Mouse (Mus musculus): ENCODE data around the gene Gprin1.

Gene Gprin1

DNA sequence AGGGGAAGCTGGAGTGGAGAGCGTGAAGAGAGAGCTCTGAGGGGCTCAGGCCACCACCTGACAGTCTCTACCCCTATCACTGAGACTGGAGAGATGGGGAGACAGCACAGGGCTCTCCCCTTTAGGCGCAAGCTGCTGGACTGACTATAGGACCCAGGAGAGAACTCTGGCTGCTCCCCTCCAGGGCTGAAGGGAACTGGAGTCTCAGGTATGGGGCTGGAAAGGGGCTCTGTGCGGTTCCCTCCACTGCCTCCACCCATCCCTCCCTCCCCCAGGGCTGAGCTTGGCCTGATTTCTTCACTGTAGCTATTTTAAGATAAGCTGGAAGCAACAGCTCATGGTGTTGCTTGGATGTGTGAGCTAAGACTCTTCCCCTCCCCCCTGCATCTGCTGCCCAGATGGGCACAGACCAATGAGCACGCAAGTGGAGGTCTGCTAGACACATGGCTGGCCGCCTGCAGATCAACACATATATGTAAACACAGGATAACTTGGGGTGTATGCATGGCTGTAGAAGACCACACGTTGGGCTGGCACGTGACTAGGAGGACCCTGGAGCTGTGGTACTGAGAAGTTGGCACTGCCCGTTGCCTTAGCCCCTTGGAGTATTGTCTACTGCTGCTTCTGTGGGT is 10.6 kb upstream of the Gprin1 start:
- peak; percentile 42 for DNase-seq (ENCODE audit: low spot score)

DNA sequence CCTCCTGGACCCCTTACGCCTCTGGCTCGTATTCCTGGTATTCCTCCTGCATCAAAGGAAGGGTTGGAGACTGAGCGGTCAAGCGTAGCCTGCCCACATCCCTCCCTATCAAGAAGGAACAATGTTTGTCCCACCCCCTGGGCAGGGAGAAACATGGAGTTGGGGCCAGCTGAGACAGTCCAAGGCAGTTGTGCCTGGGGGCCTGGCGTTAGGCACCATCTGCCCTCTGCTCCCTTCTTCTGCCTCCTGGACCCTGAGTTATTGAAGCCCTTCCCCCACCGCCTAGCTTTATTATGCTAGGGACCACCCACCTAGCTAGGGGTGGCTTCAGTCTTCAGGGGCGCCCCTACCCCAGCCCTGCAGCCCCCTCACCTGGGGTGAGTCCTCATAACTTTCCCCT is 9.8 kb upstream of the Gprin1 start:
- DNase-seq (ENCODE audit: low spot score) = no peak

DNA sequence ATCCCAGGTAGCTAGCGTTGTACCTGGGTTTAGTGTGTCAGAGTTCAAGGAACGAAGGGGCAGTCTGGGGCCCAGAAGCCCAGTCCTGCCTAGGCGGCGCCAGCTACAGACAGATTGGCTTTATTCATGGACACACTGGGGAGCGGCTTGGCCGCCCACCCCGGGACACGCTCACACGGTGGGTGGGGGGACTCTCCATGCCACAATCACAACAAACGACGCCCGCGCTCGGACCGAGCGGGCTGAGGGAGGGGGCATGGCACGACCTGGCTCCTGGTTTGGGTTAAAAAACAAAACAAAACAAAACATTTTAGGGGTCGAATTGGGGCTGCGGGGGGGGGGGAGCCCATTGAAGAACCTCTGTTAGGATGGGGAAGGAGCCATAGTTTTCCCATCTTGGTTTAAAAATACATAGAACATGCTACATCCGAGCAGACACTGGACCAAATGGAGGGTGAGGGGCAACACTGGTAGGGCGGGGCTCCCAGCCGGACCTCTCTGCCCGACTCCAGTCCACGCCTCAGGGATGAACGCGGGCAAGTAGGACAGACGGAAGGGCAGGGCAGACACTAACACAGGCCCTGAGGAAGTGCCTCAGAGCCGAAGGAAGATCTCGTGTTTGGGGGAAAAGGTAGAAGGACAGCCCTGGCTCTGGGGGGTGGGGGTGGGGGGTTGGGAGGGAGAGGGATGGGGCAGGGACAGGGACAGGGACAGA is 9.2 kb upstream of the Gprin1 start:
- no peak for DNase-seq (ENCODE audit: low spot score)

DNA sequence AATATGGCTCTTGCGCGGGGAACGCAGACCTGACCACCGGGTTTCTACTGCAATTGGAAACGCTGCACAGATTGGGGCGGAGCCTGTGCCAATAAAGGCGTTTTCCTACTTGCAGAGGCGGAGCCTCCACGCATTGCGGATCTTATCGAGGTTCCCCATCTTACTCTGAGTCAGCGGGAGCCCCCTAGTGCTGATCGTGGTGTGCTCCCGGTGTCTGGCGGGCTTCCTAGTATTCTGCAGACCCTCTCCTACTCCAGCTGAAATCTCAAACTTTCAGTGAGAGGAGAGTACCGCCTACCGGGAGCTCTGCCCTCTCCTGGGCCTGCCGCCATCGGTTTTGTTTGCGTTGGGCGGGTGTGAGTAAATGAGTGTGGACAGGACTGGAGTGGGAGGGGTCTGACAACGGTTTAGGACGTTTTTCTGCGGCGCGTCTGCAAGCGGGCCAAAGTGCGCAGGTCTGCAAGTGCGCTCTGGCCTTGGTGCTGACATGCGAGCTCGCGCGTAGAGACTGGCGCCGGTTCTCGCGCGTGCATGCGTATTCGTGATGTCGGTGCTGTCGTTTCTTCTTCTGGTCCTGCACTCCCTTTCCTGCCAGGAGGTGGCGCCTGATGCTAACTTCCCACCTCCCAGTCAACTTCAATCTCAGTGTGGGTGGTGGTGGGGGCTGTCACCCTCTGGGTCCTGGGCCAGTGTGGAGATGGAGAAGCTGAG is 8.5 kb upstream of the Gprin1 start:
- DNase-seq (ENCODE audit: low spot score) = peak; percentile 35

DNA sequence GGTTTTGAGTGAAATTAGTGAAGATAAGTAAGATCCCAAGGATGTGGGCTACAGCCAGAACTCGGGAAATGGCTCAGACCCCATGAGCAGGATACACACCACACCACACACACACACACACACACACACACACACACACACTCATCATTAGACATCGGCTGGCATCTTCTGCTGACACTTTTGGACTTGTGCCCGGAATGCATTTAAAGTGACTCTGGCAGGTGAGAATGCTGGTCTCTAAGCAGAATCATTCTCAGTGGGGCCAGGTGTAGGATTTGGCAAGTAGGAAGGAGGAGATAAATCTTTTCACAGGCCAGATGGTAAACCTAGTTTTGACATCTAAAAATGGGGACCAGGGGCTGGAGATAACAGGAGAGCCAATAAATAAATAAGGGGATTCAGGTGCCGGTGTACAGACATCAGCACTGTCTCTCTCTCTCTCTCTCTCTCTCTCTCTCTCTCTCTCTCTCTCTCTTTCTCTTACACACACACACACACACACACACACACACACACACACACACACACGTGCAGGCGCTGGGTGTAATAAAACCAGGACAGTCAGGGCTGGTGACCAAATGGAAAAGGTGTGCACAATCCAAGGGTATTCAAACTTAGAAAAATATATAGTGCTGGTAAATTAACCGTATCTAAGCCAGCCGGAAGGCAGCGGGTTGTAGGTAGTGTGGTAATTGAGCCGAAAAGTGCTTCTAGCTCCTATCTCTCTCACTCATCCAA is 7.6 kb upstream of the Gprin1 start:
- DNase-seq (ENCODE audit: low spot score) = no peak

DNA sequence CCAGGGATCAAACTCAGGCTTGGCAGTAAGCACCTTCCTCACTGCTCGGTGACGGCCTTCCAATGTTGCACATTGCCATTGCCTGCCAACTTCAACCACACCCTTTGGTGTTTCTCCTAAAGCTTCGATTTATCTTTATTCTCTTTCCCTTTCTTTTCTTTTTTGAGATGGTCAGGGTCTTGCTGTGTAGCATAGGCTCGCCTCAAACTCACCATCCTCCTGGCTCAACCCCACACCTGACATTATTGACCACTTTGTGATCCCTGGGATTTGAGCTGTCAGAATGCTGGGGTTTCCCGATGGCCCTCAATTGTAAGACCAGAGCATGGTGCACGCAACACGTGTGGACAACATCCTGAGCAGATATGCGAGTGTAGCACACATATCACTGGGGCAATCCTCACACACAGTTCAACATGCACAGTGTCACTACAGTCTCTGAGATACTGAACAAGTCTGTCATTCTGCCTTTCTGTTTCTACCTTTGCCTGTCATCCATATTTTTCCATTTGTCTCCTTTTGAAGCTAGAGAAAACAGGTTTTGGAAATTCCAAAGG is 6.6 kb upstream of the Gprin1 start:
- no peak for DNase-seq (ENCODE audit: low spot score)

DNA sequence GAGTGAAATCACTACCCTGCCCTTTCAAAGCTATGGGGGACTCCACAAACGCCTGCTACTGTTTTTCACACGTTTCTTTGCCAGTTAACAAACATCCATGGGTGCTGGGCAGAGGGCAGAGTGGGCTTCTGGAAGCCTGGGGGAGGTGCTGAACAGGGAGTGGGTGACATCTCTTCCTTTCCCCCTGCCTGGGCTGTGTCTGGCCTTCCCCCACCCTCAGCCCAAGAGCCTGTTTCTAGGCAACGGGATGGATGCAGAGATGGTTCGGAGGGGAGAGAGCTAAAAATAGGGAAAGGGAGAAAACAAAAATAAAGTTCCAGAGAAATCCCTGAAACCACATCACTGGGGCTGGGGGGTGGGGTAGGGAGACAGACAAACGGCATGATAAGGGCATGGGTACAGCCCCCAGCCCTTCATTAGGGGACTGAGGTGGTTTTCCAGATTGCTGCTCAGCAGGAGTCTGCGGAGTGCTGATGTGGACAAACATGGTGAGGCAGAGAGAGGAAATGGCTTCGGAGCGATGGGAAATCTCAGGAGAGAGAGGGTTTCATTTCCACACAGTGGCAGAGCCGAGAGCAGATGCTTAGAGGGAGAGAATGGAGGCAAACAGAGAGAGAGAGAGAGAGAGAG is 5.6 kb upstream of the Gprin1 start:
- no peak for DNase-seq (ENCODE audit: low spot score)

DNA sequence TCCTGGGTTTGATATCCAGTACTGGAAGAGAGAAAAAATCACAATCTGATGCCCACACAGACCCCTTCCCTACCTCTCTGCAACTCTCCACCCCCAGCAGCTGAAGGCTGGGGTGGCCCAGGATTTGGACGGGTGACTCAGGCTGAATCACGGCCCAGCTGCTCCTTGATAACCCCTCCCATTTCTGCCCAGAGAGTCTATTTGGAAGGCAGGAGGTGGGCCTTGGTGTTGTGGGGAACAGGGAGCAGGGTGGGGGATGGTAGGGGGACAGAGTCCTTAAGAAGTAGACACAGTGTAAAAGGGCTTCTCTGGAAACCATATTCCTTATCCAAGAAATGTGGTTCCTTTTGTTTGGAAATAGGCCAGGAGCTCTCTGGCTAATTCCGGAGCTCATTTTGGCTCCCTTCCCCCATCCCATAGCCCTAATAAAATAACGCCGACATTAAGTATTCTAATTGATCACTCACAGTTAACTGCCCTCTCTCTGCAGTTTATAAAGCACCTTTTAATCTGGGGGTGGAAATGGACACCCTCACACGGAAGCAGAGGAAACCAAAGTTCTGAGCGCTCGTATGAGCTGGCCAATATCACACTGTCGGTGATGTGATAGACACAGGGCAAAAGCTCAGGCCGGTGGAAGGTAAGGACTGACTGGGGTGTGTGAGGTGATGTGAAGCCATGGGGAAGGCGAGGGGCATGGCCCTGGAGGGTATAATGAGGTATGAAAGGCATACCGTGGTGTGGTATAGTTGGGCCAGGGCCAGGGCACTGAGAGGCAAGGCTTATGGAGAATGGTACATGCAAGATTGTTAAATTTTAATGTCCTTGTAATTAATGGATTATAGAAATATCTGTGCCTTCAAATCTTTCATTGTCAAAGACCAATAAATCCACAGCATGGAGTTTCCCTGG is 4.8 kb upstream of the Gprin1 start:
- DNase-seq (ENCODE audit: low spot score) = no peak

DNA sequence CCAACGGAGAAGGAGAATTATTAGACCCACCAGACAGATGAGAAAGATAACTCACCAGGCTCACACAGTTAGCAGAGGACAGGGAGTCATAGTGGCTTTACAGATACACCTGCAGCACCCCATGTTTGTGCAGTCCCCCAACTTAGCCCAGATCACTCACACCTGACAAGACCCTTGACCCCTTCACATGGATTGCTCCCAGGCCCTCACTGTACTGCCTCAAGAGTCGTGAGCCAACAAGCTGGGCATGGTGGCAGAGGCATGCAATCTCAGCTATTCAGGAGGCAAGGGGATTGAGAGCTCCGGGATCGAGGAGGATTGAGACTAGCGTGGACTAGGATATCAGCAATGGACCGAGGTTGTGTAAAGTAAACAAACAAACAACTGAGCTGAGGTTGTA is 4.1 kb upstream of the Gprin1 start:
- DNase-seq (ENCODE audit: low spot score) = no peak

DNA sequence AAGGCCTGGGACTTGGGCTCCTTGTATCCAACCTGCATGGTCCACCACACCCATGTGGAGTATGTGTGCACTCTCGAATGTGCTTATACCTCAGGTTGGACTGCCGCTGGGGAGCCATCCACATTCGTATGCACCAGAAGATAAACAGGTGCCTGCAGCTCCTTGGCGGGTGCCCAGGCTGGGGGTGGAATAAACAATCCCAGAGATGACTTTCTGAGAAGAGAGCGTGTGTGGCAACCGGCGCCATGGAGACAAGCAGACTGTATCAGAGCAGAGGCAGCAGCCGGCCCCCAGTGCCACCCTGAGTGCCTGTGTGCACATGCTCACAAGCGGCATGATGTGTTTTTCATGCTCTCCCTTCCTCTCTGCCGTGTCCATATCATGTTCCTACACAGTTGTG is 3.0 kb upstream of the Gprin1 start:
- no peak for DNase-seq (ENCODE audit: low spot score)

DNA sequence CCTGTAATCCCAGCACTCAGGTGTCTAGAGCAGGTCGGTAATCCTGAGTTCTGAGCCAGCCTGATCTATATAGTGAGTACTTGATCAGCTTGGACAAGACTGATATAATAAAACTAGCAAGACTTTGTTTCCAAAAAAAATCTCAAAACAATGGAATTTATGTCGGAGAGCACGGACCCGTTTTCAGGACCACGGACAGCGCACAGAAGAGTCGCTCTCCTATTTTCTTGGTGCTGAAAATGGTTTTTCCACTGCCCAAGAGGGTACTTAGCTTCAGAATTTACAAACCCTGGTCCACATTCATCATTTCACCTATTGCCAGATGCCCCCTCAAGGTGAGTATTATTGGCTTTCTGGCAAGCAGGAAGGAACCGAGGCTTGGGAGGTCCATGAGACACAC is 1.0 kb upstream of the Gprin1 start:
- peak; percentile 64 for DNase-seq (ENCODE audit: low spot score)

DNA sequence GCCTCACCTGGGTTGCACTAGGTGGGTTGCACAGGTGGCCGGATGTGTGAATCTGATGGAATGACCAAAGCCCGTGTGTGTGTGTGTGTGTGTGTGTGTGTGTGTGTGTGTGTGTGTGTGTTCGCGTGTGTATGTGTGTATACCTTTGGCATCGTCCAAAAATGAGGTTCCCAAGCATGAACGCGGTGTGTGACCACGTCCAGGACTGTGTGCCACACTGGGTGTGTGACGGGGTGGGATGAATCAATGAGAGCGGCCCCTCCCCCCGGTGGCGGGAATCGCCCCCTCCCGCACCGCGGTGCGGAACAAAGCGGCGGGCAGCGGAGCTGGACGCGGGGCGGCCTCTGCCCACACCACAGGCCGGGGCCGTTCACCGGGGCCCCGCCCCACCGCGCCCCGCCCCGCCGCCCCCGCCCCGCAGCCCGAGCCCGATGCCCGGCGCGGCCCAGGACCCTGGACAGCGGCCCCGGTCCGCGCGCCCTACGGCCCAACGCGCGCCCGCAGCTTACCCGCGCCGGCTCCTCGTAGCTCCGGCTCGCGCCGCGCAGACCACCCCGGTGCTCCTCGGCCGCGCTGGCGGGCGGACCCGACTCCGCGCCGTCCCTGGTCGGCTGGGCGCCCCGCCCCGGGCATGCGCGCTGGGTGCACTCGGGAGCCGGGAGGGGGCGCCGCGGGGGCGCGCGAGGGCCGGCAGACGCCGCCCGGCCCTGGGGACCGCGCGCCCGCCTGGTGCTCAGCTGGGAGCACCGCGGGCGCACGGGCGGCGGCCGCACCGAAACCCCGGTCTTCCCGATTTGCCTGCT is 412 bp downstream of the Gprin1 start:
- no peak for DNase-seq (ENCODE audit: low spot score)

DNA sequence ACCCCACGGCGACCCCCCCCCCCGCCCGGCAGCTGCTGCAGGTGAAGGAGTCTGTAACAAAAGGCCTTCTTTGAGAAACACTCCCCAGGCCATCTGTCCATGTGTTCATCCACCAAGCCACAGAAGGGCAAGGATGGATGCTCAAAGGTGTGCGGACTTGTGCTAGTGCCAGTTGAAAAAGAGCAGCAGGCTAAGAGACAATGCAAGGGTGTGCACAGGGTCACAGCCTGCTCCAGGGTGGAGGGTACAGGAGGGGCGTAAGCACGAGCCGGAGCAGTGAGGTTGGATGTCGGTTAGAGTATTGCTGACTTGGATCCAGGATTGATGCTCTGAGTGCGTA is 983 bp downstream of the Gprin1 start:
- DNase-seq (ENCODE audit: low spot score) = no peak

DNA sequence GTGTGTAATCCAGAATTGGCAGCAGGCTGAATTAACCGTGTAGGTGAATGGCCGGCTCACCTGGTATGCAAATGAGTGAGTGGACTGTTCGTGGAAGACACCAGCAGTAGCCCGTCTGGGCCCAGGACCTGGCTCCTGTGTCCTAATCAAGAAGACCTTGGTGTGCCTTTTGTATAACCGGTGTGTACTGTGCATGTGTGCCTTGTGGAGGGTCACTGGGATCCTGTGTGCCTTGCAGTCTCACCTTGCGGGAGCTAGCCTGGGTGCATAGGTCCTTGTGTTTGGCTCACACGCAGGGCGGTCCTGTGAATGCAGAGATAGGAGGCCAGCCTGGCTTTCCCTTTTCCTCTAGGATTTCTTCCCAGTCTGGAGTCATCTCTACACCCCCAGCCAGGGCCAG is 1.5 kb downstream of the Gprin1 start:
- DNase-seq (ENCODE audit: low spot score) = no peak

DNA sequence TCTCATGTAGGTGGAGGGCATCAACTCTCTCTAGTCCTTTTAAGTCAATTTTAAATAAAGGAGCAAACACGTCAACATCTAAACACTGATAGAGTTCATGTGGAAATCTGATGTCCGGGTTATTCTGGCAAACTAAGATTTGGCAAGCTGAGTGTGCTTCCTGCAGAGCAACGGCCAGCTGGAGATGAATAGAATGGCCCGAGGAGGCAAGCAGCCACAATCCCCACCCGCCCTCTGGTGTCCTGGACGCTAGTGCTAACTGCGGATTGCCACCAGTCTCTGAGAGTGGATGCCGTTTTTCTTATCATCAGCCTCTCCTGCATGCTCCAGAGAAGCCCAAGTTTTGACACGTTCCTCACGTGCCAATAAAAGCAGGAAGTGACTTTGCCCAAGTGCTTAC is 2.8 kb downstream of the Gprin1 start:
- no peak for DNase-seq (ENCODE audit: low spot score)

DNA sequence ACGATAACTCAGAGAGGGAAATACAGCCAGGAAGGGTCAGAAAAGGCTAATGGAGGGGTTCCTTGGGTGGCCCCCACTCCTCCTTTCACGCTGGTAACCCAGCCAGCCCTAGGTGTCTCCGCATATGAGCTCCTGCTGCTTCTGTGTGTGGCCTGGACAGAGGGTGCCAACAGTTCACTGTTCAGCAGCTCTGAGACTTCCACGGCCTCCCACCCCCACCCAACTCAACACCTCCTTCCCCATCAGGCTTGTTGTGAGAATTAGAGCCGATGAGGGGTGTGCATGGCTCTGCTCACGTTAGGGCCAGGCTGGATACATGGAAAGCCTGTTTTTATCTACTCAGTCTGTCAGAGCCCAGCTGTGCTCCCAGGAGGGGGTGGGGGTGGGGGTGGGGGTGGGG is 3.6 kb downstream of the Gprin1 start:
- DNase-seq (ENCODE audit: low spot score) = no peak

DNA sequence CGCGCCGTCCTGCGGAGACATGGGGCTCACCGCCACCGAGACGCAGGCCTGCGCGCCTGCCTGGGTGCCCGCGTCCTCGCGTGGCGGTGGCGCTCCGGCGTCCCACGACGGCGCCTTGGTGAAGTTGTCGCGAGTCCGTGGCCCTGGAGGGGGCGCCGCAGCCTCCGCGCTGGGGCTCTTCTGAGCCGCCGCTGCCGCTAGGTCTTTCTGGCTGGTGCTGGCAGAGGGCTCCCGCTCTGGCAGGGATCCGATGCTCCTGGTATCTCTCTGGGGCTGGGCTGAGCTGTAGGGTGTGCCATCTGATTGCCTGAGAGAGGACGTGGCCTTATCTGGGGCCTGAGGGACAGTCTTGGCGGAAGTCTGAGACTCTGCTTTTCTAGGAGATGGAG is 11.5 kb downstream of the Gprin1 start:
- DNase-seq (ENCODE audit: low spot score) = no peak

DNA sequence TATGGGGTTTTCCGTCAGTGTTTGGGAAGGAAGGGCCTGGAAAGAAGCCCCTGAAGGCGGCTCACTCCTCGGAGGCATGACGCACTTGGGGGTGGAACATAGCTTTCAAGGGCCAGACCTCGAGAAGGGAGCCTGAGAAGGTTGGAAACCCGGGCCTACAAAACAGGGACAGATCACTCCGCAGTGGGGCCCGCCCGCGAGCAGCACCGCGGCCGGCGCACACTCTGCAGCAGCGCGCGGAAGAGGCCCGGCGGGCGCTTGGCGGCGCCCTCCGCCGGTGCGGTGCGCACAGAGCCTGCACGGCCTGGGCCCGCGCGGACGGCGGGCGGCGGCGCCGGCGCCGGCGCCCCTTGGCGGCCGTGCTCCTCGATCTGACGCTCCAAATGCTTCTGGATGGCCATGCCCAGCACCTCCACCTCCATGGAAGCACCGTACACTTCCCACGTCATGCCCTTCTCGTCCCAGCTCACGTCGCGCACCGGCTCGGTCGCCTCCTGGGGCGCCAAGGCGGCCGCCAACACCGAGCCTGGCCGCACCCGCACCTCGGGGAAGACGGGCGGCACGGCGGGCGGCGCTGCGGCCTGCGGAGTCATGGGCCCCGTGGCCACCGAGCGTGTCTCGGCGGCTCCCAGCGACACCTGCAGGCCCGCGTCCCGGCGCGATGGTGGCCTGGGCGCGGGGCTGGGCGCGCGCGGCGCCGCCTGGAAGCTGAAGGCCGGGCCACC is 12.0 kb downstream of the Gprin1 start:
- no peak for DNase-seq (ENCODE audit: low spot score)

DNA sequence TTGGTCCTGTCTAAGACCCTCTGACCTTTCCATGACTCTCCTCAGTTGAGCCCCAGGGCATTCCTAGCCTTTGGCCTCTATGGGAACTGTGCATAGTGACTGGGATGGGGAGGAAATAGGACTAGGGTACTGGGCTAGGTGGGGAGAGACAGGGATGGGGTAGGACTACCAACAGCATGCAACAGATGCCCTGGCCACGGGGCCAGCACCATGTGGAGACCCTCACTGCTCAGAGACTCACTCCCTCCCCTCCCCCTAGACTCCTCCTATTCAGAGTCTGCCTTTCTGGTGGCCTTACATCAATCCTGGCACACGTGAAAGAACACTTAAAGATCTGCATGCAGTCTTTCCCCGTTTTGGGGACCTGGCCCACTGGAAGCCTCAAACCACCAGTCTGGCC is 12.7 kb downstream of the Gprin1 start:
- DNase-seq (ENCODE audit: low spot score) = no peak

DNA sequence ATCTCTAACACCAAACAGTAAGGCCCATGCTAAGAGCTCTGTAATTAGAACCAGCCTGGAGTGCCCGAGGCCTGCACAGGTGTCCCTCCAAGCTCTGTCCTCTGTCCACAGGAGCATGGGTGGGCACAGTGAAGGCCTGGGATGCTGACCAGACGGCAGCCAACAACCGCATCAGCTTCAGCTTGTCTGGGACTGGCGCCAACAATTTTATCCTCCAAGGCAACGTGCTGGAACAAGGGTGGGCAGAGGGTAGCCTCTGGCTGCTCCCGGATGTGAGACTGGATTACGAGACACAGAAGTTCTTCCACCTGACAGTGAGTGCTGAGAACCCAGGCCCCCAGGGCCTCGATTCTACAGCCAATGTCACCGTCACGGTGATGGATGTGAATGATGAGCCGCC is 23.5 kb downstream of the Gprin1 start:
- no peak for DNase-seq (ENCODE audit: low spot score)

Data from adipocyte (in vitro differentiated cells).